Mouse (Mus musculus) embryonic facial prominence, embryonic 15.5 days (tissue): Measurements from ENCODE around the gene Agbl2. TPM values are rescaled to one million over a fixed set of nuclear protein-coding genes. Genes with fewer than 3 reads are reported as not detected.
"Not testable (repeated sequence)": the region's sequence is repeated elsewhere in the genome, so short reads cannot be mapped to it uniquely, and the experiment has no call there.

Source experiments
- ATAC-seq: fragments of 200-750 bp; cut with Nextera tagmentation; 2 replicates; pipeline ENCODE4 v1.8.0; 2017; ENCODE audit warnings: low read depth, moderate TSS enrichment; ENCODE audit not compliant: insufficient number of reproducible peaks, low FRiP score, low TSS enrichment
- H3K27ac ChIP-seq: fragments of 300-500 bp; sonication (generic); replicated peaks from 2 replicates; pipeline ENCODE4 v1.5.1; 2015; ENCODE audit warnings: mild to moderate bottlenecking, inconsistent platforms
- H3K27me3 ChIP-seq: fragments of 300-500 bp; sonication (generic); 2 replicates; pipeline ENCODE4 v1.6.1; 2015; ENCODE audit warnings: inconsistent platforms
- H3K36me3 ChIP-seq: fragments of 300-500 bp; sonication (generic); 2 replicates; pipeline ENCODE4 v1.6.1; 2015; ENCODE audit warnings: mild to moderate bottlenecking, inconsistent platforms
- H3K4me1 ChIP-seq: fragments of 300-500 bp; sonication (generic); 2 replicates; pipeline ENCODE4 v1.6.1; 2015; ENCODE audit warnings: inconsistent platforms
- H3K4me2 ChIP-seq: fragments of 300-500 bp; sonication (generic); replicated peaks from 2 replicates; pipeline ENCODE4 v1.6.1; 2015; ENCODE audit warnings: mild to moderate bottlenecking, inconsistent platforms
- H3K4me3 ChIP-seq: fragments of 300-500 bp; sonication (generic); replicated peaks from 2 replicates; pipeline ENCODE4 v1.5.1; 2015; ENCODE audit warnings: mild to moderate bottlenecking, inconsistent platforms
- H3K9ac ChIP-seq: fragments of 300-500 bp; sonication (generic); 2 replicates; pipeline ENCODE4 v1.6.1; 2015; ENCODE audit warnings: inconsistent platforms
- H3K9me3 ChIP-seq: fragments of 300-500 bp; sonication (generic); replicated peaks from 2 replicates; pipeline ENCODE4 v1.6.1; 2016; ENCODE audit warnings: inconsistent platforms
- WGBS: fragments of 180-500 bp; shearing (Covaris S2); methylation state at CpG from one replicate; pipeline ENCODE4 v1.1.7; 2015; 5-methylcytosine and 5-hydroxymethylcytosine counted together
- polyA plus RNA-seq: library from polyadenylated mRNA; unstranded; fragments of >200 nt; fragmentation: Nextera tagmentation; extraction: Ambion mirVana; gene quantifications from 2 replicates; pipeline ENCODE4 v1.2.1, GENCODE M21; 2015

Agbl2 gene
- polyA plus RNA-seq, 1 experiment from 2014 or later: 4.2 TPM

DNA sequence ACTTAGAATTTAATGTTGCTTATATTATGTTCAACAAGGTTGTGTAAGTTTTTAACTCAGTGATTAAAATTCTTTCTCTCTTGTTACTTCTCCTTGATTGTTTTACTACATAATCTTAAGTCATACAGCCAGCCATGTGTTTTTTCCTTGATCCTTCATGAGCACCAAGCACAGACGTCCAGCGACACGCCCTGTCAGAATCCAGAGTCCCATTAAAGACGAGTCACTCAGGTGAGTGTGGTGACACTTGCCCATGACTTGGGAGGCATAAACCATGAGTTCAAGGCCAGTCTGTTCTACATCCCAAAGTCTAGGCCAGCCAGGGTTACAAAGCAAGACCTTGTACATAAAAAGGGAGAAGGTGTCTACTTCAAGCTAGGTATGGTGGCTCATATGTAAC is 33.6 kb downstream of the Agbl2 start:
- Histone ChIP-seq H3K9me3 (no peaks in the 10 kb centered on the region), H3K4me3 (no peak overlapping the region), H3K9ac (no peak overlapping the region), H3K27me3 (no peaks in the 10 kb centered on the region), H3K36me3 (no peaks in the 10 kb centered on the region), H3K4me2 (no peak overlapping the region), H3K4me1 (no peaks in the 10 kb centered on the region), H3K27ac (no peak overlapping the region)
- ATAC-seq: no peak
- 75% methylated on average over 4 of the region's 4 CpGs for WGBS

DNA sequence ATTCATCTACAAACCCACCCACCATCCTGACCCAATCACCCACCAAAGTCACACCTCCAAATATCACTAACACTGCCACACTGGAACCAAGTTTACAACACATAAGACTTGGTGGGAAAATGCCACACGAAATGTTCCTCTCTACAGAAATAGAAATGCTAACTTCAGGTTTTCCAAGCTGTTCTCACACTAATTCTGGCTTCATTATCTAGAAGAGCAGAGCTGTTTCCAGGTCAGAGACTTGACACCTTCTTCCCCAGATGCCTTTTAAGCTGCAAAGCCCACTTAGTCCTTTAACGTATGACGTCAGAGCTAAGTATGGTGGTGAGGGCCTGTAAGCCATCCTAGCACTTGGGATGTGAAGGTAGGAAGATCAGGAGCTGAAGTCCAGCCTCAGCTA is 36.2 kb downstream of the Agbl2 start:
- no peaks in the 10 kb centered on the region for H3K27me3 ChIP-seq
- WGBS: 90% methylated on average over 3 of the region's 3 CpGs
- no peak overlapping the region for H3K9ac ChIP-seq
- H3K4me3 ChIP-seq: no peak overlapping the region
- no peak for ATAC-seq
- no peaks in the 10 kb centered on the region for H3K4me1 ChIP-seq
- no peaks in the 10 kb centered on the region for H3K36me3 ChIP-seq
- H3K9me3 ChIP-seq: no peaks in the 10 kb centered on the region
- H3K4me2 ChIP-seq: no peak overlapping the region
- no peak overlapping the region for H3K27ac ChIP-seq

DNA sequence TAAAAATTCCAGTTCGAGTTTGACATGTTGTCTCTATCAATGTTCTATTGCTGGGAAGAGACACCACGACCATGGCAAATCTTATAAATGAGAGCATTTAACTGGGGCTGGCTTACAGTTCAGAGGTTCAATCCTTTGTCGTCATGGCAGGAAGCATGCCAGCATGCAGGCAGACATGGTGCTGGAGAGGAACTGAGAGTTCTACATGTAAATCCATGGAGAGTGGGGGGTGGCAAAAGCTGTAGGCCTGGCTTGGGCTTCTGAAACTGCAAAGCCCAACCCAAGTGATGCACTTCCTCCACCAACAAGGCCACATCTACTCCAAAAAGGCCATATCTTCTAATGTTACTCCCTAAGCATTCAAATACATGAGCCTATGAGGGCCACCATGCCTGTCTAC is 38.4 kb downstream of the Agbl2 start:
- H3K27me3 ChIP-seq: no peaks in the 10 kb centered on the region
- H3K4me2 ChIP-seq: no peak overlapping the region
- no peaks in the 10 kb centered on the region for H3K4me1 ChIP-seq
- WGBS: 71% methylated on average over 3 of the region's 3 CpGs
- H3K9me3 ChIP-seq: no peaks in the 10 kb centered on the region
- no peak for ATAC-seq
- H3K36me3 ChIP-seq: no peaks in the 10 kb centered on the region
- no peak overlapping the region for H3K9ac ChIP-seq
- no peak overlapping the region for H3K27ac ChIP-seq
- no peak overlapping the region for H3K4me3 ChIP-seq

DNA sequence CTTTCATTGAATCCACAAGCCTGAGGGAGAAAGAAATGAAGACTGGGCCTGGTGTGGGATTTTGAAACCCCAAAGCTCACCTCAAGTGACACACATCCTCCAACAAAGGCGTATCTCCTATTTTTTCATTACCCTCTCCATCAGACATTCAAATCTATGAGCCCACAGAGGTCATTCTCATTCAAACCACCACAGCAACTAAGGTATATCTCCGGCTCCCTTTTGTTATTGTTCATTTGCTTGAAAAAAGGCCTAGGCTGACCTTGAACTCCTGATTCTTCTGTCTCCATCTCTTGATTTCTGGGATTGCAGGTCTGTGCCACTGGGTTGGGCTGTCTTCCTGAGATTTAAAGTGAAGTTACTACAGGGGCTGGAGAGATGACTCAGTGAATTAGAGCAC is 40.5 kb downstream of the Agbl2 start:
- H3K4me2 ChIP-seq: no peak overlapping the region
- no peaks in the 10 kb centered on the region for H3K4me1 ChIP-seq
- 91% methylated on average over 2 of the region's 2 CpGs for WGBS
- no peak overlapping the region for H3K9ac ChIP-seq
- H3K9me3 ChIP-seq: no peaks in the 10 kb centered on the region
- H3K4me3 ChIP-seq: no peak overlapping the region
- H3K27ac ChIP-seq: no peak overlapping the region
- no peaks in the 10 kb centered on the region for H3K27me3 ChIP-seq
- H3K36me3 ChIP-seq: no peaks in the 10 kb centered on the region
- ATAC-seq: no peak

DNA sequence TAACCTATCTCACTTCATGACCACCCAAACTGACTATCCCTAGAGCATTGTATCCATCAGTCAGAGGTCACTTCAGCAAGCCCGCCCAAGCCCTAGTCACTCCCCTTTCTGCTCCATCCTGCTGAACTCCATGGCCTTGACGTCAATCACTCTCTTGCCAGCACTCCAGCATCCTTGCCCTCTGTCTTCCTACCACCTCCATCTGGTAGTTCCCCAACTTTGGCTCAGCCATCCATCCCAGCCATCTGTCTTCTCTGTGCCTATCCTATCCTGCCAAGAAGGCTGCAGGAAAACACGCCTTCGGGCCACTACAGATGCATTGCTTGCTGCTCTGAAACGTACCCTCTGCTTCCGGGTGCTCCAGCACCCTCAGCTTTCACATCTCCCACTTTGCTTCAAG is 41.3 kb downstream of the Agbl2 start:
- no peak overlapping the region for H3K4me2 ChIP-seq
- no peak overlapping the region for H3K9ac ChIP-seq
- H3K4me1 ChIP-seq: no peaks in the 10 kb centered on the region
- H3K4me3 ChIP-seq: no peak overlapping the region
- H3K27me3 ChIP-seq: no peaks in the 10 kb centered on the region
- no peaks in the 10 kb centered on the region for H3K9me3 ChIP-seq
- no peak for ATAC-seq
- H3K36me3 ChIP-seq: no peaks in the 10 kb centered on the region
- H3K27ac ChIP-seq: no peak overlapping the region
- 73% methylated on average over 6 of the region's 6 CpGs for WGBS

DNA sequence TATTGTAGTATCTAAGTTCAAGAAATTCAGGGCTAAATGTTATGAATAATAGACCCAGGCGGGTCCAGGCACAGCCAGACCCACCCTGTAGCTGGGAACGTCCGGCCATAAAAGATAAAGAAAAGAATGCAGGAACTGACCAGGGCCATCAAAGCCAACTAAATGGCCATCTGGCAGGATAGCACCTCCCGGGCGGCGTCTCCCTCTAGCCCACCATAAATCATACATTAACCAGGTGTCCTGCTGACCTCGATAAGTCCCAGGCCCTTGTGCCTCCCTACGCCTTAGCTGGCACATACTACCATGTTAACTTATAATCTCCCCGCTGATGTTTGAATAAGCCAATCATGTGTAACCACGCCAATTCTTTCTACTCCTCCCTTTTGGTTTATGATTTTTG is 42.0 kb downstream of the Agbl2 start:
- not testable (repeated sequence) for H3K4me2 ChIP-seq, H3K9me3 ChIP-seq, ATAC-seq, H3K27me3 ChIP-seq, H3K9ac ChIP-seq, H3K27ac ChIP-seq, H3K36me3 ChIP-seq, H3K4me3 ChIP-seq, H3K4me1 ChIP-seq
- 88% methylated on average over 10 of the region's 10 CpGs for WGBS

DNA sequence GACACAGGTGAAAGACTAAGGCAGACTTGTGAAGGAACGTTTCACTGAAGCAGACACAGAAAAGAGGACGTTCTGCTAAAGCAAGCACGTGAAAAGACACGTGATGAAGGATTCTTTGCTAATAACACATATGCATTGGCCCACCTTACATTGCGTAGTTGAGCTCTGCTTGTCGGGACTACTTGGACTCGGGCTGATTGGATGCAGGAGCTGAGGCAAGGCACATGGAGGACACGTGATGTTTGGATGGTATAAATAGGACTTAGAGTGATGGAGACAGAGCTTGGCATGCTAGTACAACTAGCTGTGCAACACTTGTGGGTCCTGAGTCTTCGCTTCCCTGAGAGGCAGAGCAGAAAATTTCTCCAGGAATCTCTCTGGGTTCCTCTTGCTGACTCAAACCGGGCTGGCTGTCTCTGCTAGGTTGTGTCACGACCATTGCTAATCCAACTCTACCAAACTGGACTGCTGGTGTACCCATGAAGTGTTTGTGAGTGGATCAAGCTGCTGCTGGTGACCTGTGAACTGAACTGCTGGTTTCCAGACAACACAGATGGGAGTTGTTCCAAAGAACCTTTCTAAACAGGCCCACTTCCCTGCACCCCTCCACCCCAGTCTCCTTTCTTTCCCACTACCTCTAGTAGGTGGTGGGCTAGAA is 43.1 kb downstream of the Agbl2 start:
- Histone ChIP-seq H3K4me3 (no peak overlapping the region), H3K9ac (no peak overlapping the region), H3K4me2 (no peak overlapping the region), H3K9me3 (no peaks in the 10 kb centered on the region), H3K36me3 (no peaks in the 10 kb centered on the region), H3K27ac (no peak overlapping the region), H3K4me1 (no peaks in the 10 kb centered on the region), H3K27me3 (no peaks in the 10 kb centered on the region)
- ATAC-seq: no peak
- WGBS: 81% methylated on average over 11 of the region's 11 CpGs

DNA sequence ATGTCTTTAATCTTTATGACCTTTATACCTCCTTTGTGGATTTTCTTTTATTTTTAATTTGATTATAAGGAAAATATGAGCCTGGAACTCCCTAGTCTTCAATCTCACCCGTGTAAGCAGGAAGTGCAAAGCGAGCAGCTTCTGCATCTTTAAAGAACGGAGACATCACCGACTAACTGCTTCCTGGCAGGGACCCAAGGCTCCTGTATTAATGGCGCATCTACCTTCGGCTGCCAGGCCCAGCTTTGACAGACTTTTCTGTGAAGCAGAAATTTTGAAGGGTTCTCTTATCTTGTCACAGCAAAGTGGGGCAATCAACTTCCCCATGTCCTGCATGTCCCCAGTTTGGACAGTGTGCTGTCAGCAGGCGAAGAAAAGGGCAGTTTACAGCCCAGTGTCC is 46.2 kb downstream of the Agbl2 start:
- no peaks in the 10 kb centered on the region for H3K27me3 ChIP-seq
- H3K9ac ChIP-seq: no peak overlapping the region
- H3K4me1 ChIP-seq: no peaks in the 10 kb centered on the region
- H3K4me3 ChIP-seq: no peak overlapping the region
- H3K36me3 ChIP-seq: no peaks in the 10 kb centered on the region
- no peaks in the 10 kb centered on the region for H3K9me3 ChIP-seq
- WGBS: 64% methylated on average over 7 of the region's 7 CpGs
- H3K4me2 ChIP-seq: no peak overlapping the region
- no peak overlapping the region for H3K27ac ChIP-seq
- ATAC-seq: no peak

DNA sequence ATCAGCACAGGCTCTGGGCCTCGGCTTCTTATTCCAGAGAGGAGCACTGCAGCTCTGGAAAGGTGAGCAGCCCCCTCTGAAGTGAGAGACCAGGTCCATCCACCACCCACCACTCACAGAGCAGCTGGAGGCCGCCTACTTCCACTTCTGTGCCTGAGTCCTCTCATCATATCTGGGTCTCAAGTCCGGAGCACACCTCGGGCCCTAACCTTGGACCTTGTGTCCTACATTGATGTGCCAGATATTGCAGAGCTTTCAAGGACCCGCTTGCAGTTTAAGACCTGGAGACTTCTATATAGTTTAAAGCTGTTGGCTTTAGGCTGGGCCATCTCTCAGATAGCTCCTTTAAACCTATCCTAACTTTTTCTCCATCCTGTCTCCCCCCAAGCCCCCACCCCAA is 51.0 kb downstream of the Agbl2 start:
- no peak for ATAC-seq
- H3K4me3 ChIP-seq: no peak overlapping the region
- H3K4me1 ChIP-seq: no peaks in the 10 kb centered on the region
- H3K4me2 ChIP-seq: no peak overlapping the region
- no peaks in the 10 kb centered on the region for H3K9me3 ChIP-seq
- H3K36me3 ChIP-seq: no peaks in the 10 kb centered on the region
- no peak overlapping the region for H3K27ac ChIP-seq
- H3K9ac ChIP-seq: no peak overlapping the region
- WGBS: 74% methylated on average over 5 of the region's 5 CpGs
- no peaks in the 10 kb centered on the region for H3K27me3 ChIP-seq

DNA sequence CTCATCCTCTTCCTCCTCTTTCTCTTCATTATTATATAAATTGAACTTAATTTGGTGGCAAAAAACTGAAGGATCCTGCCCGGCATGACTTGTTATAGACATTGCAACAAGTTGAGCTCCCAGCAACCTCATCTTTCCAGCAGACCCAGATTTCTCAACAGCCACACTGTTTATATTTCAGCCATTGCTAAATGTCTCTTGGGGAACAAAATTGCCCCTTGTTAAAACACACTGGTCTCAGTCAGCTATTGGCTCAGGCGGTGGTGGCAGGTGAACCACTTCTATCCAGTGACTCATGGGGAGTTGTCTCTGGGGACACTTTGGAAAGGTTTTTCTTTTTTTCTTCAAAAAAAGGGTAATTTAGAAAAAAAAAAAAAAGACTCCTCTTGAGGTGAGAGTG is 56.1 kb downstream of the Agbl2 start:
- Histone ChIP-seq H3K27ac (no peak overlapping the region), H3K9me3 (no peaks in the 10 kb centered on the region), H3K4me2 (no peak overlapping the region), H3K9ac (no peak overlapping the region), H3K4me3 (no peak overlapping the region), H3K27me3 (no peaks in the 10 kb centered on the region), H3K4me1 (no peaks in the 10 kb centered on the region), H3K36me3 (no peaks in the 10 kb centered on the region)
- WGBS: 82% methylated on average over 2 of the region's 2 CpGs
- ATAC-seq: no peak

DNA sequence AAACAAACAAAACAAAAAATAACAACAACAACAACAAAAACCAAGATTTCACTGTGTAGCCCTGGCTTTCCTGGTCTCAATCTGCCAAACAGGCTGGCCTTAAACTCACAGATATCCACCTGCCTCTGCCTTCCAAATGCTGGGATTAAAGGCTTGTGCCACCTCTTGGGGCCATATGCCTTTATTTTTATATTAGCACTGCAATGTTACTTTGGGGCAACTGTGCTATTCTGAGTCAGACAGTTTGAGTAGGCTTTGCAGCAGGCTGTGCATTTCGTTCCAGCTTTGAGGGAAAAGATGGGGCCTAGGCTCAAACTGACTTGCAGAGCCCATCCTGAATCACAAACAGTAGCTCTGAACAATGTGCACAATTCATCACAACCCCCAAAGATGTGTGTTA is 61.1 kb downstream of the Agbl2 start:
- Histone ChIP-seq H3K4me2 (no peak overlapping the region), H3K27me3 (no peaks in the 10 kb centered on the region), H3K9me3 (no peaks in the 10 kb centered on the region), H3K4me3 (no peak overlapping the region), H3K27ac (no peak overlapping the region), H3K36me3 (no peaks in the 10 kb centered on the region), H3K4me1 (peaks cover 13% of the 10 kb centered on the region; the same call in 1 of the 2 replicates), H3K9ac (no peak overlapping the region)
- no peak for ATAC-seq
- WGBS: 62% methylated on average over 1 of the region's 1 CpGs

DNA sequence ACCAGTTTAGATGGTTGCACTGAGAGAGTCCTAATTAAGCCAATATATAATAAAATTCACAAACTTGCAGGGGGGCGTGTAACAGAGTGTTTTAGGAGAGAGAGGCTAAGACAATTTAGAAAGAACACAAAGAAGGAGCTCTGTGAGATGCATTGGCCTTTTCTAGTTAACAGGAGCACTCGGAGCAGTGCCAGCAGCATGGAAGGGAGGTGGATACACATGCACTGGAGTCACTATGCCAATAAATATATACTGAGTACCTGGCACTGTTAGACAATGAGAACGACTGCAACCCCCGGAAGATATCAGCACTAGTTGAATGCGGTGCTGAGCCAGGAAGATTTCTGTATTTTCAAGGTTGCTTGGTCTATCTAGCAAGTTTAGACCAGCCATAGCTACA is 61.7 kb downstream of the Agbl2 start:
- Histone ChIP-seq H3K27ac (no peak overlapping the region), H3K9ac (no peak overlapping the region), H3K9me3 (no peaks in the 10 kb centered on the region), H3K4me1 (peaks cover 13% of the 10 kb centered on the region; the same call in 1 of the 2 replicates), H3K27me3 (no peaks in the 10 kb centered on the region), H3K36me3 (no peaks in the 10 kb centered on the region), H3K4me3 (no peak overlapping the region), H3K4me2 (no peak overlapping the region)
- no peak for ATAC-seq
- WGBS: 79% methylated on average over 5 of the region's 5 CpGs
